Mouse (Mus musculus) heart, adult 2 months (tissue): ENCODE data around the gene Zfyve1. TPM values are rescaled to one million over a fixed set of nuclear protein-coding genes. Genes with fewer than 3 reads are reported as not detected.
"Not testable (repeated sequence)": the region's sequence is repeated elsewhere in the genome, so short reads cannot be mapped to it uniquely, and the experiment has no call there.

Experiments used
- DNase-seq, 2 experiments: peaks; one replicate each; pipeline ENCODE4 v3.0.0; 2021
- H3K27ac ChIP-seq: fragments of 200-600 bp; 2 replicates; pipeline ENCODE4 v1.8.1; 2022
- H3K27me3 ChIP-seq: fragments of 200-500 bp; 2 replicates; pipeline ENCODE4 v1.6.1; 2012; ENCODE audit warnings: mild to moderate bottlenecking, low read length, inconsistent platforms, mixed read lengths; ENCODE audit not compliant: control insufficient read depth, insufficient read depth
- H3K36me3 ChIP-seq: fragments of 200-500 bp; 2 replicates; pipeline ENCODE4 v1.6.1; 2012; ENCODE audit warnings: low read length, inconsistent platforms; ENCODE audit not compliant: control insufficient read depth, insufficient read depth
- H3K4me1 ChIP-seq: fragments of 200-500 bp; 2 replicates; pipeline ENCODE4 v1.6.1; 2011; ENCODE audit warnings: low read length; ENCODE audit not compliant: control insufficient read depth, insufficient read depth
- H3K4me3 ChIP-seq: fragments of 200-600 bp; 2 replicates; pipeline ENCODE4 v1.8.1; 2022
- H3K79me2 ChIP-seq: fragments of 200-500 bp; replicated peaks from 2 replicates; pipeline ENCODE4 v1.6.1; 2012; ENCODE audit warnings: mild to moderate bottlenecking, inconsistent platforms, low read length, moderate library complexity, mixed read lengths; ENCODE audit not compliant: control insufficient read depth, insufficient read depth
- H3K9ac ChIP-seq: fragments of 200-500 bp; 2 replicates; pipeline ENCODE4 v1.6.1; 2012; ENCODE audit warnings: low read depth, mild to moderate bottlenecking, control low read depth, inconsistent platforms, low read length, mixed read lengths
- CTCF ChIP-seq: fragments of 200-600 bp; IDR thresholded peaks from 2 replicates; pipeline ENCODE4 v1.8.1; 2022; ENCODE audit warnings: antibody characterized with exemption, mild to moderate bottlenecking, moderate library complexity
- EP300 ChIP-seq: fragments of 200-500 bp; IDR thresholded peaks from 2 replicates; pipeline ENCODE4 v1.6.1; 2011; ENCODE audit warnings: low read depth, low read length, control low read depth; ENCODE audit not compliant: insufficient read depth
- POLR2A ChIP-seq: fragments of 200-500 bp; IDR thresholded peaks from 2 replicates; pipeline ENCODE4 v1.6.1; 2011; ENCODE audit warnings: mild to moderate bottlenecking, low read depth, low read length, control low read depth; ENCODE audit not compliant: insufficient read depth
- WGBS: fragments of 180-500 bp; shearing (Covaris S2); methylation state at CpG from one replicate; pipeline ENCODE4 v1.1.7; 2018; 5-methylcytosine and 5-hydroxymethylcytosine counted together
- intact Hi-C: fragments of 180-260 bp; cut with DNase I; formaldehyde crosslinking; loops from one replicate; pipeline ENCODE4 v1.15.1; 2025
- polyA plus RNA-seq: library from polyadenylated mRNA; depleted of rRNA; stranded (reverse); fragments of >200 nt; gene quantifications from 2 replicates; pipeline ENCODE4 v1.2.3, GENCODE M21; 2012
- total RNA-seq, 2 experiments: library from RNA; stranded (reverse); gene quantifications; 2 replicates each; pipeline ENCODE4 v1.2.3; 2021

Gene Zfyve1
- total and polyA plus RNA-seq, 3 experiments, result 10.0 to 15.3 (median 13.4) TPM

DNA sequence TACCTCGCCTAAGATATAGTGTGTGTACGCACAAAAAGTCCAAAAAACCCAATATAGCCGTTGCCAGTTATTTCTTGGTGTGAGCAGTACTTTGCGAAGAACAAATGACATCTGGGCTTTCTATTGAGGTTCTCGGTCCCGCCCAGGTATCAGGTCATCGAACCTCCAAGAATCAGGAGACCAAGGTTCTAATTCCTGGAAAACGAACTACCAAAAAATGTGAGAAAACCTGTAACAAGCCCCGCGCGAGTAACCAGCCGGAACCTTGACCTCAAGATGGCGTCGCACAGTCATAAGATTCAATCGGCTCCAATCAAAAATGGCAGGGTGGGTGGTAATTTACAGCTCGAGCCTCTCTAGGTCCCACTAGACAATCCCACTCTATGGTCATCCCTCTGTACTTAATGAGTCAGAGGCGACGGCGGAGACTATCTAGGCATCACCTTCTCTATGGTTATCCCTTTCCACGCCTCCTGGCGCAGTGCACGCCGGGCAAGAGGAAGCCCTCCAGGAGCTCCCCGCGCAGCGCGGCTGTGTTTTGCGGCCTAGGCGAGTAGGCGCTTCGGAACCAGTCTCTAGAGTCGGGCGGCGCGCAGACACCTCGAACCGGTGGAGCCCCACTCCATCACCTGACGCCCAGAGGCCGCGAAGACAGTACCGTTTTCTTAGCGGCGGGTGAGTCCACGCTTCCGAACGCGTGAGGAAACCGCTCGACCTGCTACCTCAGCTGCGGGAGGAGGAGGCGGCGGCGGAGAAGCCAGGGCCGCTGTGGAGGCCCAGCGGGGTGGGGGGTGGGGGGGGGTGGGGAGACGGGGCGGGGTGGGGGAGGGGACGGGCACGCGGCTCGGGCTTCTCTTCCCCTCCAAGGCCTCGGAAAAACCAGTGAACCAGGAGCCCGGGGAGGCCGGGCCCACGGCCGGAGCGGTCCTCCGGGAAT lies 35.0 kb upstream of the Zfyve1 start:
- peak overlapping the region; percentile 96 for H3K9ac ChIP-seq
- peaks cover 16% of the 10 kb centered on the region for H3K36me3 ChIP-seq
- H3K79me2 ChIP-seq, result peaks cover 3% of the 10 kb centered on the region; the same call in 1 of the 2 replicates
- H3K27ac ChIP-seq, result peak overlapping the region; percentile 93
- H3K4me3 ChIP-seq, result peak overlapping the region; percentile 70
- peak; percentile 94 to 97 for DNase-seq
- WGBS, result under 1% methylated on average over 60 of the region's 68 CpGs
- intact Hi-C loops, result loop anchor here (5.0 to 10.0 kb wide), 2 partner anchors 55 to 653 kb away; partner anchors contain the start of genes Psen1 and Ptgr2
- TF ChIP-seq POLR2A (peak; percentile 88), CTCF (peak; percentile 44), EP300 (peak; percentile 67)
- peaks cover 5% of the 10 kb centered on the region; the same call in 1 of the 2 replicates for H3K4me1 ChIP-seq
- no peaks in the 10 kb centered on the region for H3K27me3 ChIP-seq

DNA sequence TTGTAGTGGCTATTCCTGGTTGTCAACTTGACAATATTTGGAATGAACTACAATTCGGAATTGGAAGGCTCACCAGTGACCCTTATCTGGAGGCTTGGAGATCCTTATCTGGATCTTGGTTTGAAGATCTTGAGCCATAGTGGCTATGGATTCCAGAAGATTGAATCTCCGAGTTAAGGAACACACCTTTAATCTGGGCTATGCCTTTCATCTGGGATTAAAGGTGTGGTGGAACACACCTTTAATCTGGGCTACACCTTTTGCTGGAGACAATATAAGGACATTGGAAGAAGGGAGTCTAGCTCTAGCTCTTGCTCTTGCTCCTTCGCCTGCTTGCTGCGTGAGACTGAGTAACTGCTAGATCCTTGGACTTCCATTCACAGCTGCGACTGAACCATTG lies 33.9 kb upstream of the Zfyve1 start, which contains the start of gene Rbm25:
TSS of gene Rbm25 (plus strand) at position 301 of the 400 bp plus-strand sequence.
- DNase-seq, H3K79me2 ChIP-seq, H3K27me3 ChIP-seq, H3K4me1 ChIP-seq: not testable (repeated sequence)
- H3K4me3 ChIP-seq, result peak within 1 kb of the TSS; percentile 70
- H3K27ac ChIP-seq, result peak within 1 kb of the TSS; percentile 93
- no CpG with 5 or more reads among the region's 5 CpGs for WGBS
- H3K36me3 ChIP-seq, result peaks cover 15% of the 10 kb centered on the region
- H3K9ac ChIP-seq, result peak within 1 kb of the TSS; percentile 56; the same call in 1 of the 2 replicates
- intact Hi-C loops, result loop anchor here (5.0 to 10.0 kb wide), 2 partner anchors 56 to 654 kb away; partner anchors contain the start of genes Psen1 and Ptgr2

DNA sequence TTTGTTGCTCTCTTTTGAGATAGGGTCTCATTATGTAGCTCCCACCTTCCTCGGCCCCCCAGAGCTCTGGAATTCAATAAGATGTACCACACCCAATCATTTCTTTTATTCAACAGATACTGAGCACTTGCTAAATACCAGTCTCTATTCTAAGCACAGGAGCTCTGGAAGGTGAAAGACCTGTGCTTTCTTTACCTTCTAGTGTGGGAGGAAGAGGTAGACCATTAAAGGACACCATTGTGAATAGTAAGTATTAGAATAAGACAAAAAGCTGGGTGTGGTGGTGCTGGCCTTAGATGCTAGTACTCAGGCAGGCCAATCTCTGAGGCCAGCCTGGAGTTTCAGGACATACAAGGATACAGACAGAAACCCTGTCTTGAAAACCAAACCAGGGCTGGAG lies 27.3 kb upstream of the Zfyve1 start:
- H3K9ac ChIP-seq, result no peak overlapping the region
- H3K79me2 ChIP-seq, result no peaks in the 10 kb centered on the region
- H3K4me3 ChIP-seq, result no peak overlapping the region
- 85% methylated on average over 1 of the region's 1 CpGs for WGBS
- no peak overlapping the region for H3K27ac ChIP-seq
- H3K27me3 ChIP-seq, result no peaks in the 10 kb centered on the region
- intact Hi-C loops, result no loop called here
- TF ChIP-seq CTCF, result no peak
- DNase-seq, result no peak
- no peaks in the 10 kb centered on the region for H3K36me3 ChIP-seq
- no peaks in the 10 kb centered on the region for H3K4me1 ChIP-seq

DNA sequence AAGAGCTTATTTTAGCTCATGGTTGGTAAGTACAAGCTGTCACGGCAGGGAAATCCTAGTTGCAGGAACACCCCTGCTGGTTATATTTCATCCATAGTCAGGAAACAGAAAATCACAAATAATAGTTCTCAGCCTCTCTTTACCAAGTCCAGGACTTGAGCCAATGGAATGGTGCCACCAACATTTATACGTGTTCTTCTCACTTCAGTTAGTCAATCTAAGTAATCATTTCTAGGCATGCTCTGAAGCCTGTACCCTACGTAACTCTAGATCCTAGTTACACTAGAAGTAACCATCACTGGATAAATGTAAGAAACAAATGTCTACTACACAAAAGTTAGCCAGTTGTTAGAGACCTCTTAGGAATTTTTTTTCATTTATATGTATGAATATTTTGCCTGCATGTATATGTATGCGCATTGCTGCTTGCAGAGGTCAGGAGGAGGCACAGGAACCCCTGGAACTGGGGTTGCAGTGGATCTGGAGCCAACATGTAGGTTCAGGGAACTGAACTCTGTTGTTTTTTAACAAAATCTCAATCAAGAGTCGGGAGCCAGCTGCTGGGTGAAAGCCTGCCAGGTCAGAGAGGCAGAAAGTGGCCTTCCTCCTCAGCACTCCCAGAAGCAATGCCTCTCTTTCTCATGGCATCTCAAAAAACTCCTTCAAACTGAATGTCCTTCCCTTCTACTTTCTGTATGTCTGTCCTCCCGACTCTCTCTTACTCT lies 25.2 kb upstream of the Zfyve1 start:
- H3K27me3 ChIP-seq, result no peaks in the 10 kb centered on the region
- no peak for DNase-seq
- TF ChIP-seq EP300 (no peak), POLR2A (no peak), CTCF (no peak)

DNA sequence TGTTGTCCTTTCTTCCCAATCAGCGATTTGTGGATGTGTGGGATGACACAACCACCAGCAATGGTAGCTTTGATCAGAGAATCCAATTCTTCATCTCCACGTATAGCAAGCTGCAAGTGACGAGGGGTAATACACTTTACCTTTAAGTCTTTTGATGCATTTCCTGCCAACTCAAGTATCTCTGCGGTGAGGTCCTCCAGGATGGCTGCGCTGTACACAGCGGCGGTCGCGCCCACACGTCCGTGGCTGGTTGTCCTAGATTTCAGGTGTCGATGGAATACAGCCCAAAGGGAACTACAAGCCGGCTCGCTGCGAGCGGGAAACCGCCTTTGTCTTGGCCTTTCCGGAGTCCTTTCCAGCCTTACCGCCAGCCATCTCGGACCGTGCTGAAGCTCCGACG lies 23.7 kb upstream of the Zfyve1 start:
- H3K36me3 ChIP-seq, H3K27ac ChIP-seq, intact Hi-C loops, H3K27me3 ChIP-seq, H3K4me1 ChIP-seq, H3K4me3 ChIP-seq, H3K79me2 ChIP-seq: not testable (repeated sequence)
- 39% methylated on average over 23 of the region's 23 CpGs for WGBS
- peak overlapping the region; percentile 11; the same call in 1 of the 2 replicates for H3K9ac ChIP-seq
- DNase-seq, result peak in 1 of 2 experiments; percentile 6

More for the DNA sequence above, 25.2 kb upstream of the Zfyve1 start:
- Histone ChIP-seq H3K4me3 (no peak overlapping the region), H3K9ac (no peak overlapping the region), H3K27ac (no peak overlapping the region), H3K79me2 (no peaks in the 10 kb centered on the region), H3K4me1 (no peaks in the 10 kb centered on the region), H3K36me3 (no peaks in the 10 kb centered on the region)
- WGBS, result 73% methylated on average over 6 of the region's 6 CpGs
- intact Hi-C loops, result no loop called here

DNA sequence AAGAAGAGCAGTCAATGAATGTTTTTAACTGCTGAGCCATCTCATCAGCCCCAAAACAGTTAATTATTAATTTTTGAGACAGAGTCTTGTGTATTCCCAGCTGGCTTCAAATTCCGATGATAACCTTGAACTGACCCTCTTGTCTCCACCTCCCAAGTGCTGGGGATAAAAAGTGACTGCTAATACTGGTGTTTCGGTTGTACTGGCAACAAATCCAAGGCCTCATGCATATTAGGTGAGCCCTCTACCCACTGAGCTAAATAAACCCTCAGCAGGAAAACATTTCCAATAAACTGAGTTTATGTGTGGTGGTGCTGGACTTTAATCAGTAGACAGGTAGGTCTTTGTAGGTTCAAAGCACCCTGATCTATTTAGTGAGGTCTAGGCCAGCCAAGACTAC lies 22.0 kb upstream of the Zfyve1 start:
- no peak for DNase-seq
- Histone ChIP-seq H3K27me3 (no peaks in the 10 kb centered on the region), H3K36me3 (no peaks in the 10 kb centered on the region), H3K79me2 (no peaks in the 10 kb centered on the region), H3K4me1 (no peaks in the 10 kb centered on the region), H3K4me3 (no peak overlapping the region), H3K27ac (no peak overlapping the region), H3K9ac (no peak overlapping the region)
- TF ChIP-seq CTCF, result no peak
- TF ChIP-seq POLR2A, result no peak
- no peak for TF ChIP-seq EP300
- intact Hi-C loops, result no loop called here
- 80% methylated on average over 2 of the region's 2 CpGs for WGBS
